Mouse (Mus musculus) lung, postnatal 10 days (tissue): ENCODE measurements around the gene Adamtsl4.
"Not testable (repeated sequence)": the region's sequence is repeated elsewhere in the genome, so short reads cannot be mapped to it uniquely, and the experiment has no call there.

Experiments
- DNase-seq: peaks from one replicate; pipeline ENCODE4 v3.0.0; 2021

Gene Adamtsl4

GRCm38 (mm10) chr3:95658868-95659712 lies 28.6 kb downstream of the Adamtsl4 start:
- peak; percentile 93 for DNase-seq

DNA sequence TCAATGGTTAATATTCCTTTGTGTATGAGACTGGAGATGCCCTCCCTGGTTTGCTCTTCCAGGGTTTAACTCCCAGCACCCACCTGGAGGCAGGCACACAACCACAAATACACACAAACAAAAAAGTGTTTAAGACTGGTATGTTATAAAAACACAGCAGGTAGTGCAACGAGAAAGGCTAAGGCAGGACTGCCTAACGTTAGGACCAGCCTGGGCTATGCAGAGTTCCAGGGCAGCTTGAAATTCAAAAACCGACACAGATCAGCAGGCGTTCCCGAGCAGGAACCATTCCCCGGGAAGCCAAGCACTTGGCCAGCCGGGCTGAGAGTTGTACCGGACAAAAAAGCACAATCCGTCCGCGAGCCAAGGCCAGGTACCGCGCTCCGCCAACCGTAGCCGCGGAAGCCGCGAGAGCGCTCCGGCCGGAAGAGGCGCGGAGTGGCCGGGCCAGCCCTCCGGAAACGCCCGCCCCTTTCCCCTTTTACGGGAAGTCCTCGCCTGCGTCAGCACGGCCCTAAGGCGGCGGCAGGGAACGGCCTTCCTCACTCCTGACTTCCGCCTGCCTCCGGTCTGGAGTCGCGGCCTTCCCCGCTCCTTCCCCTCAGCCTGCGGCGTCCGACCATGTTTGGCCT lies 29.4 kb downstream of the Adamtsl4 start, which contains the start of gene Mcl1:
TSS of gene Mcl1 (plus strand) at position 553 of the 632 bp plus-strand sequence.
- peak; percentile 98 for DNase-seq

DNA sequence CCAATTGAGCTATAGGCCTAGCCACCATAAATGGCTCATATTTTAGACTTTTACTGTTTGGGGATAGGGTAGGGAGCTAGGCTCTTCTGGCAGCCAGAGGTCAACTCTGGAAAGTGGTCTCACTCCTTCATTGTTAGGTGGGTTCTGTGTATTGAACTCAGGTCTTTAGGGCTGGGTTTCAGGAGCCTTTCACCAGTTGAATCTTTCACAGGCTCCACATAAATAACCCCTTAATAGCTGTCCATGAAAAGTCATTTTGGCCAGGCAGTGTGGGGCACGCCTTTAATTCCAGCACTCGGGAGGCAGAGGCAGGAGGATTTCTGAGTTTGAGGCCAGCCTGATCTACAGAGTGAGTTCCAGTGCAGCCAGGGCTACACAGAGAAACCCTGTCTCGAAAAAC lies 30.0 kb downstream of the Adamtsl4 start:
- DNase-seq: no peak

DNA sequence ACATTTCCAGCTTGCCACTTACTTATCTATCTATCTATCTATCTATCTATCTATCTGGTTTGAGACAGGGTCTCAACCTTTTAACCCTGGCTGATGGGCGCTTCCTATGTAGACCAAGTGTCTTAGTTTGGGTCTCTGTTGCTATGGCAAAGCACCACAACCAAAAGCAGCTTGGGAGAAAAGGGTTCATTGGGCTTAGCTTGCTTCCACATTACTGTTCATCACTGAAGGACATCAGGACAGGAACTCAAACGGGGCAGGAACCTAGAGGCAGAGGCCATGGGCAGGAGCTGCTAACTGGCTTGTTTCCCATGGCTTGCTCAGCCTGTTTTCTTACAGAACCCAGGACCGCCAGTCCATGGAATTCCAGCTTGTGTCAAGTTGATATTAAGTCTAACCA lies 30.6 kb downstream of the Adamtsl4 start:
- DNase-seq: no peak

- DNase-seq: no peak
These were observed 32.3 kb downstream of the Adamtsl4 start for GRCm38 (mm10) chr3:95655437-95655836.

DNA sequence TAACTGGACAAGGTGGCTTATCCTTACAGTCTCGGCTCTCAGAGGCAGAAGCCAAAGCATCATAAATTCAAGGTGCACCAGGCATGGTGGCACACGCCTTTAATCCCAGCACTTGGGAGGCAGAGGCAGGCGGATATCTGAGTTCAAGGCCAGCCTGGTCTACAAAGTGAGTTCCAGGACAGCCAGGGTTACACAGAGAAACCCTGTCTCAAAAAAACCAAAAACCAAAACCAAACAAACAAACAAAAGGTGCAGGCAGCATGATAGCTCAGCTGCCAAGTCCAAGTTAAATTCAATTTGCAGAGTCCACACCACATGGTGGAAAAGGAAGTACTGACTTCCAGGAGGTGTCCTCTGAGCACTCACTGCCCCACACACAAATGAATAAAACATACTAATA lies 33.3 kb downstream of the Adamtsl4 start:
- not testable (repeated sequence) for DNase-seq

DNA sequence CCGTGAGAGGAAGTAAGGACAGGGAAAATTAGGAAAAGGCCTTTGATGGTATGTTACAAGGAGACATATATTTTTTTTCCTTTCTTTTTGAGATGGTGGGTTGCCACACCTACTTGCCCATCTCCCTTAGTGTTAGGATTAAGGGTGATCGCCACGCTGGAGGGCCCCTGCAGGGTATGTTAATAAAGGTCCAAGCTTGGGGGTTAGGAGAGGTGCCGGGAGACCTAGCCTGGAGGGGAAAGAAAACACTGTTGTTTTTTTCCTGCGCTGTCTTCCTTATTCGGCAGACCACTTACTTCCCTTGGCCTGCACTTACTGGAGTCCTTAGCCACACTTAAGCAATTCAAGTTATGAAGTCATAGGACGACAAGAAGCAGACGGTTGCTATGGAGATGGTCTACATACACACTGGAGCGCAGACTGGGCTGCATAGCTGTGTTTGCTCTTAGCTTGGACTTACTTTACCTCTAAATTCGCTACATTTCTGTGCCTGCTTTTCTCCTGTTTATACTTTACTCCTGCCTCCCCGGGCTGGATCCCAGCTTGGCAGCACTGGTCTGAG lies 34.2 kb downstream of the Adamtsl4 start:
- DNase-seq: peak; percentile 72

DNA sequence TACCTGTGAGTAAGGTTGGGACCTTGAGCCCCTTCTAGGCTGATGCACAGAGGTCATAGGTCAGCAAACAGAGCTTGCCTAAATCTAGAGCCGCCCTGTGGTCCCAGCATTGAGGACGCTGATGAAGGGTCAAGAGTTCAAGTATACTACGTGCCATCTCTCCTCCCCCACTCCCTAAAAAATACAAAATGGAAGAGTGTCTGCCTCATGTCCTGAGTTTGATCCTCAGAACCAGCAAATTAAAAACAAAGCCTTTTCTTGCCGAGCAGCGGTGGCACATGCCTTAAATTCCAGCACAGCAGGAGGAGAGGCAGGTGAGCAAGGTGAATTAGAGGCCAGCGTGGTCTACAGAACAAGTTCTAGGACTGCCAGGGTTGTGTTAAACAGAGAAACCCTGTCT lies 34.8 kb downstream of the Adamtsl4 start:
- DNase-seq: no peak

GRCm38 (mm10) chr3:95652204-95652811 lies 35.4 kb downstream of the Adamtsl4 start:
- DNase-seq: no peak

- no peak for DNase-seq
These were observed 36.1 kb downstream of the Adamtsl4 start for GRCm38 (mm10) chr3:95651391-95652203.

GRCm38 (mm10) chr3:95651033-95651373 lies 36.7 kb downstream of the Adamtsl4 start:
- no peak for DNase-seq

GRCm38 (mm10) chr3:95650276-95651032 lies 37.3 kb downstream of the Adamtsl4 start:
- DNase-seq: peak; percentile 77

- no peak for DNase-seq
These were observed 39.7 kb downstream of the Adamtsl4 start for GRCm38 (mm10) chr3:95648016-95648415.

DNA sequence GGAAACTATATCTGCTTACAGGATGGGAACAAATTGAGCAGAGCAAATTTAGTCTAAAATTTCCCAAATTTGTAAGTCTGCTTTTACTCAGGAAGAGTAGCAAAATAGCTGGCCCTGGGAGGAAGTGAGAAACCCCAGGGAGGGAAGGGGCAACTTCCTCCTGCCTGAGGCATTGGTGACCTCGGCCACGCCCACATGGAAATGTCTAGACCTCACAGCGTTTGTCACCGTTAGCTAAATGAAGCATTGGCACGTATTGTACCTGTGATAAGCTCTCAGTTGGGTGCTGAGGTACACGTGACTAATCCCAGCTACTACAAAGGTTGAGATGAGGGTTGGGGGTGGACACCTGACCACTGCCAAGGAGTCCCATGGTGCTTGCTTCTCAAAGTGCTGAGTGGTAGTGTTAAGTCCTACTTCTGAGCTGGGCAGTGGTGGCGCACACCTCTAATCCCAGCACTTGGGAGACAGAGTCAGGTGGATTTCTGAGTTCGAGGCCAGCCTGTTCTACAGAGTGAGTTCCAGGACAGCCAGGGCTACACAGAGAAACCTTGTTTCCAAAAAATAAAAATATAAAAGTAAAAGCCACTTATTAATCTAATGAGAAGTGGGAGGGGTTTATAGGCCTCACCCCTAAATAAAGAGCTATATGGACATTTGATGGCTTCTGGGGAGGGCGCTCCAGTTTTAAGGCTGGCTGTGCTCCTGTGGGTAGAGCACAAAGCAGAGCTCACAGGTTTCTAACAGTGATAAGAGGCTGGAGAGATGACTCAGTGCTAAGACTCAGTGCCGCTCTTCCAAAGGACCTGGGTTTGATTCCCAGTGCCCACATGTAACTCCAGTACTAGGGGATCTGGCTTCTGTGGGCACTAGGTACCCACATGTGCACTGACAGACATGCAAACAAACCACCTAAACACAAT lies 42.1 kb downstream of the Adamtsl4 start:
- peak; percentile 58 for DNase-seq

DNA sequence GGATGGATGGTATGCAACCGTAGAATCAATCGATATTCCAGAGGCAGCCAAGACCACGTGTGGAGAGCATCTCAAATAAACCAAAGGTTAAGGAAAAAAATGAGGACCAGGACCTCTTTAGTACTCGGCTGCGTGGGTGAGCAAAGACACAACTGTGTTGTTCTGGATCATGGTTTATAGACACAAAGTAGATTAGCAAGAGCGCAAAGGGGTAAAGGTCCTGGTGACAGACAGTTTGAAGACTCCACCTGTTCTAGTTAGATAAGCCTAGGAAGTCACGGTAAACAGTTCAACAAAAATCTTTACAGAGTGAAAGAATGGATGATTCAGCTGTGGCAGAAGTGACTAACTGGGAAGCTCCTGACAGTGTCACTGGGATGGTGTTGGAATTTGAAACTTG lies 44.6 kb downstream of the Adamtsl4 start:
- no peak for DNase-seq

- DNase-seq: no peak
These were observed 48.0 kb downstream of the Adamtsl4 start for GRCm38 (mm10) chr3:95639694-95640093.

DNA sequence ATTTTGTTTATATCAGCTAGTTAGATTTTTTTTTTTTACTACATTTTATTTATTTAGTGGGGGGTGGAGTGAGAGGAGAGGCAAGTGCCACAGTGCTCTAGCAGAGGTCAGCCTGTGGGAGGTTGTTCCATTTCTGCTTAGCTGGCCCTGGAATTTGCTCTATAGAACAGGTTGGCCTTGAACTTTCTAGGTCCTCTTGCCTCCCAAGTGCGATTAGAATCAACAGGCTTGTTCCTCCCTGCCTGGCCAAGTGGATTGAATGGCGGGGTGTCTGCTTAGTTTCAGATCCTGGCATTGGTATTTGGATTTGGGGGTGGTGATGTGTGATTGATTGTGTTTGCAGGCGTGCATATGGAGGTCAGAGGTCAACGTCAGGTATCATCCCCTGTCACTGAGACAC lies 51.6 kb downstream of the Adamtsl4 start:
- no peak for DNase-seq

DNA sequence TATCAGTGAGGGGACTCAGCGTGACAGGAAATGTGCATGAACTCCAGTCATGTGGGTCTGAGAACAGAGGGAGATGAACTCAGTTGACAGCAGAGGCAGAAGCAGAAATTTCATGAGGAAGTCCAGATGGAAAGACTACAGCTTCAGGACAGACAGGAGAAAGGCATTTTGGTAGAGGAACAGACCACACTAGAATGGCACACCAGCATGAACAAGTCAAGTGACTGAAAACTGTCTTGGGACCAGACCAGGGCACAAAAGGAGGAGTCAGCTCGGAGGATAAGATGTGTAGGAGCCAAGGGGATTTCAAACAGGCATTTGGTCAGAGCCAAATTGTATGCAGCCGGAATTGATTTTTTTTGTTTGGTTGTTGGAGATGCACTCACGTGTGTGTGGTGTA lies 52.1 kb downstream of the Adamtsl4 start:
- DNase-seq: no peak

- DNase-seq: no peak
These were observed 54.8 kb downstream of the Adamtsl4 start for GRCm38 (mm10) chr3:95632648-95633588.

- no peak for DNase-seq
These were observed 56.4 kb downstream of the Adamtsl4 start for GRCm38 (mm10) chr3:95631304-95631703.
